Mouse (Mus musculus) MEL (cell line): ENCODE results near the gene Hif1an. TPM values are rescaled to one million over a fixed set of nuclear protein-coding genes. Genes with fewer than 3 reads are reported as not detected.

ENCODE experiments used
- DNase-seq: peaks from one replicate; pipeline ENCODE4 v3.0.0; 2011; ENCODE audit warnings: low read depth, low spot score
- H3K27ac ChIP-seq: 2 replicates; pipeline ENCODE4 v1.5.1; 2012; ENCODE audit warnings: low read depth, mild to moderate bottlenecking, control low read depth, low read length, moderate library complexity; ENCODE audit not compliant: control insufficient read depth
- H3K27me3 ChIP-seq, 2 experiments: fragments of 150-350 bp in 1 of 2; sonication (generic) in 1 of 2; 2 replicates each; pipeline ENCODE4 v1.6.1; 2012; ENCODE audit warnings: low read length in 2 of 2, mild to moderate bottlenecking in 2 of 2, improper control_type of control experiment in 1 of 2, moderate library complexity in 1 of 2; ENCODE audit not compliant: insufficient read depth in 2 of 2, control insufficient read depth in 1 of 2
- H3K36me3 ChIP-seq, 2 experiments: 2 replicates each; pipeline ENCODE4 v1.6.1; 2012 to 2014; ENCODE audit warnings: low read length in 2 of 2, improper control_type of control experiment in 1 of 2, inconsistent platforms in 1 of 2, mild to moderate bottlenecking in 1 of 2; ENCODE audit not compliant: insufficient read depth in 2 of 2, control insufficient read depth in 1 of 2
- H3K4me1 ChIP-seq, 2 experiments: fragments of 150-350 bp in 1 of 2; sonication (generic) in 1 of 2; 2 replicates each; pipeline ENCODE4 v1.6.1; 2012; ENCODE audit warnings: low read length in 2 of 2, improper control_type of control experiment in 1 of 2, mild to moderate bottlenecking in 1 of 2; ENCODE audit not compliant: insufficient read depth in 2 of 2, control insufficient read depth in 1 of 2
- H3K4me3 ChIP-seq, 2 experiments: fragments of 150-350 bp in 1 of 2; sonication (generic) in 1 of 2; 2 replicates each; pipeline ENCODE4 v1.5.1; 2012; ENCODE audit warnings: low read depth in 2 of 2, low read length in 2 of 2, mild to moderate bottlenecking in 2 of 2, moderate library complexity in 2 of 2, control low read depth in 1 of 2, improper control_type of control experiment in 1 of 2; ENCODE audit not compliant: control insufficient read depth in 1 of 2, insufficient read depth in 1 of 2
- H3K79me2 ChIP-seq: 2 replicates; pipeline ENCODE4 v1.6.1; 2012; ENCODE audit warnings: mild to moderate bottlenecking, low read length, moderate library complexity; ENCODE audit not compliant: control insufficient read depth, poor library complexity, insufficient read depth
- H3K9ac ChIP-seq: 2 replicates; pipeline ENCODE4 v1.6.1; 2012; ENCODE audit warnings: low read depth, mild to moderate bottlenecking, control low read depth, low read length, moderate library complexity; ENCODE audit not compliant: control insufficient read depth, poor library complexity, severe bottlenecking
- H3K9me3 ChIP-seq: fragments of 150-350 bp; sonication (generic); replicated peaks from 2 replicates; pipeline ENCODE4 v1.6.1; 2012; ENCODE audit warnings: mild to moderate bottlenecking, low read length, improper control_type of control experiment, moderate library complexity; ENCODE audit not compliant: insufficient read depth
- BHLHE40 ChIP-seq: IDR thresholded peaks from 2 replicates; pipeline ENCODE4 v1.6.1; 2012; ENCODE audit warnings: low read depth, mild to moderate bottlenecking, inconsistent platforms, low read length, improper control_type of control experiment, borderline replicate concordance
- CHD1 ChIP-seq: IDR thresholded peaks from 2 replicates; pipeline ENCODE4 v1.6.1; 2012; ENCODE audit warnings: low read depth, mild to moderate bottlenecking, inconsistent platforms, low read length, improper control_type of control experiment
- CHD2 ChIP-seq: IDR thresholded peaks from 2 replicates; pipeline ENCODE4 v1.6.1; 2011; ENCODE audit warnings: low read length, improper control_type of control experiment
- CTCF ChIP-seq, 3 experiments: IDR thresholded peaks in 2 of 3; conservative IDR thresholded peaks in 1 of 3; 2 replicates each; pipeline ENCODE4 v1.5.1; 2011 to 2012; ENCODE audit warnings: low read length in 3 of 3, low read depth in 2 of 3, mild to moderate bottlenecking in 2 of 3, improper control_type of control experiment in 1 of 3, inconsistent platforms in 1 of 3, mixed read lengths in 1 of 3, moderate library complexity in 1 of 3; ENCODE audit not compliant: control insufficient read depth in 1 of 3, insufficient read depth in 1 of 3, poor library complexity in 1 of 3, severe bottlenecking in 1 of 3
- ELF1 ChIP-seq: IDR thresholded peaks from 2 replicates; pipeline ENCODE4 v1.6.1; 2014; ENCODE audit warnings: low read depth, mild to moderate bottlenecking, inconsistent platforms, low read length, improper control_type of control experiment, moderate library complexity
- EP300 ChIP-seq, 2 experiments: IDR thresholded peaks; 2 replicates each; pipeline ENCODE4 v1.6.1; 2011; ENCODE audit warnings: improper control_type of control experiment in 2 of 2, low read length in 2 of 2, low read depth in 1 of 2, mild to moderate bottlenecking in 1 of 2
- ETS1 ChIP-seq: IDR thresholded peaks from 2 replicates; pipeline ENCODE4 v1.6.1; 2012; ENCODE audit warnings: low read depth, mild to moderate bottlenecking, inconsistent platforms, low read length, improper control_type of control experiment, moderate library complexity
- GABPA ChIP-seq: IDR thresholded peaks from 2 replicates; pipeline ENCODE4 v1.6.1; 2012; ENCODE audit warnings: low read depth, mild to moderate bottlenecking, inconsistent platforms, low read length, improper control_type of control experiment, moderate library complexity
- GATA1 ChIP-seq: IDR thresholded peaks from 2 replicates; pipeline ENCODE4 v1.6.1; 2011; ENCODE audit warnings: low read depth, low read length, improper control_type of control experiment
- JUND ChIP-seq: IDR thresholded peaks from 2 replicates; pipeline ENCODE4 v1.6.1; 2011; ENCODE audit warnings: low read depth, mild to moderate bottlenecking, improper control_type of control experiment, low read length
- KAT2A ChIP-seq: conservative IDR thresholded peaks from 2 replicates; pipeline ENCODE4 v1.6.1; 2012; ENCODE audit warnings: low read depth, low read length, improper control_type of control experiment, inconsistent platforms
- MAFK ChIP-seq: IDR thresholded peaks from 2 replicates; pipeline ENCODE4 v1.6.1; 2011; ENCODE audit warnings: low read depth, mild to moderate bottlenecking, low read length, improper control_type of control experiment, borderline replicate concordance
- MAX ChIP-seq: IDR thresholded peaks from 2 replicates; pipeline ENCODE4 v1.6.1; 2011; ENCODE audit warnings: low read length, improper control_type of control experiment
- MAZ ChIP-seq: IDR thresholded peaks from 2 replicates; pipeline ENCODE4 v1.6.1; 2012; ENCODE audit warnings: low read depth, mild to moderate bottlenecking, inconsistent platforms, low read length, improper control_type of control experiment
- MEF2A ChIP-seq: IDR thresholded peaks from 2 replicates; pipeline ENCODE4 v1.6.1; 2014; ENCODE audit warnings: low read depth, mild to moderate bottlenecking, inconsistent platforms, low read length, improper control_type of control experiment; ENCODE audit not compliant: poor library complexity, insufficient replicate concordance, severe bottlenecking; ENCODE audit errors: extremely low read depth
- MXI1 ChIP-seq: IDR thresholded peaks from 2 replicates; pipeline ENCODE4 v1.6.1; 2011; ENCODE audit warnings: mild to moderate bottlenecking, low read depth, low read length, improper control_type of control experiment
- MYB ChIP-seq: IDR thresholded peaks from 2 replicates; pipeline ENCODE4 v1.6.1; 2011; ENCODE audit warnings: mild to moderate bottlenecking, low read depth, low read length, improper control_type of control experiment
- MYC ChIP-seq: IDR thresholded peaks from 2 replicates; pipeline ENCODE4 v1.6.1; 2011; ENCODE audit warnings: low read depth, mild to moderate bottlenecking, low read length, improper control_type of control experiment, moderate library complexity
- NELFE ChIP-seq: IDR thresholded peaks from 2 replicates; pipeline ENCODE4 v1.6.1; 2011; ENCODE audit warnings: low read depth, low read length, improper control_type of control experiment
- NRF1 ChIP-seq: IDR thresholded peaks from 2 replicates; pipeline ENCODE4 v1.6.1; 2014; ENCODE audit warnings: low read depth, mild to moderate bottlenecking, inconsistent platforms, low read length, improper control_type of control experiment, moderate library complexity; ENCODE audit not compliant: poor library complexity, insufficient read depth, severe bottlenecking
- POLR2A ChIP-seq, 2 experiments: IDR thresholded peaks; 2 replicates each; pipeline ENCODE4 v1.6.1; 2011 to 2012; ENCODE audit warnings: low read length in 2 of 2, mild to moderate bottlenecking in 2 of 2, control low read depth in 1 of 2, improper control_type of control experiment in 1 of 2, low read depth in 1 of 2, moderate library complexity in 1 of 2; ENCODE audit not compliant: control insufficient read depth in 1 of 2, insufficient read depth in 1 of 2, poor library complexity in 1 of 2
- POLR2AphosphoS2 ChIP-seq: IDR thresholded peaks from 2 replicates; pipeline ENCODE4 v1.6.1; 2011; ENCODE audit warnings: low read length, improper control_type of control experiment
- POLR2AphosphoS5 ChIP-seq: IDR thresholded peaks from 2 replicates; pipeline ENCODE4 v1.6.1; 2012; ENCODE audit warnings: low read depth, borderline replicate concordance, mild to moderate bottlenecking, inconsistent platforms, low read length, moderate library complexity, mixed read lengths
- RAD21 ChIP-seq: IDR thresholded peaks from 2 replicates; pipeline ENCODE4 v1.6.1; 2011; ENCODE audit warnings: mild to moderate bottlenecking, low read depth, low read length, improper control_type of control experiment
- RCOR1 ChIP-seq: IDR thresholded peaks from 2 replicates; pipeline ENCODE4 v1.6.1; 2012; ENCODE audit warnings: low read depth, mild to moderate bottlenecking, inconsistent platforms, low read length, improper control_type of control experiment
- SIN3A ChIP-seq: IDR thresholded peaks from 2 replicates; pipeline ENCODE4 v1.6.1; 2012; ENCODE audit warnings: low read length, improper control_type of control experiment, inconsistent platforms
- SMC3 ChIP-seq: IDR thresholded peaks from 2 replicates; pipeline ENCODE4 v1.6.1; 2011; ENCODE audit warnings: low read depth, low read length, improper control_type of control experiment
- TAL1 ChIP-seq: IDR thresholded peaks from 2 replicates; pipeline ENCODE4 v1.6.1; 2012; ENCODE audit warnings: mild to moderate bottlenecking, inconsistent platforms, low read length, moderate library complexity, mixed read lengths
- TBP ChIP-seq: IDR thresholded peaks from 2 replicates; pipeline ENCODE4 v1.8.0; 2011; ENCODE audit warnings: low read depth, low read length, improper control_type of control experiment
- UBTF ChIP-seq: IDR thresholded peaks from 2 replicates; pipeline ENCODE4 v1.6.1; 2012; ENCODE audit warnings: low read depth, mild to moderate bottlenecking, inconsistent platforms, low read length, improper control_type of control experiment, moderate library complexity, borderline replicate concordance; ENCODE audit not compliant: insufficient read depth
- USF1 ChIP-seq: IDR thresholded peaks from 2 replicates; pipeline ENCODE4 v1.6.1; 2014; ENCODE audit warnings: low read depth, mild to moderate bottlenecking, inconsistent platforms, low read length, improper control_type of control experiment, moderate library complexity
- USF2 ChIP-seq, 2 experiments: IDR thresholded peaks; 2 replicates each; pipeline ENCODE4 v1.6.1; 2011 to 2012; ENCODE audit warnings: improper control_type of control experiment in 2 of 2, low read length in 2 of 2, borderline replicate concordance in 1 of 2, inconsistent platforms in 1 of 2, low read depth in 1 of 2, mild to moderate bottlenecking in 1 of 2; ENCODE audit not compliant: insufficient read depth in 1 of 2
- ZC3H11A ChIP-seq: IDR thresholded peaks from 2 replicates; pipeline ENCODE4 v1.6.1; 2012; ENCODE audit warnings: low read depth, mild to moderate bottlenecking, inconsistent platforms, low read length, improper control_type of control experiment
- ZKSCAN1 ChIP-seq: IDR thresholded peaks from 2 replicates; pipeline ENCODE4 v1.6.1; 2012; ENCODE audit warnings: low read depth, mild to moderate bottlenecking, inconsistent platforms, low read length, improper control_type of control experiment, moderate library complexity
- ZMIZ1 ChIP-seq: IDR thresholded peaks from 2 replicates; pipeline ENCODE4 v1.6.1; 2012; ENCODE audit warnings: low read depth, mild to moderate bottlenecking, inconsistent platforms, low read length, improper control_type of control experiment, moderate library complexity
- ZNF384 ChIP-seq: IDR thresholded peaks from 2 replicates; pipeline ENCODE4 v1.6.1; 2012; ENCODE audit warnings: low read depth, mild to moderate bottlenecking, inconsistent platforms, low read length, improper control_type of control experiment
- polyA plus RNA-seq, 2 experiments: library from polyadenylated mRNA; stranded (reverse) in 1 of 2; unstranded in 1 of 2; fragments of >175 nt in 1 of 2; fragments of >200 nt in 1 of 2; gene quantifications; 2 replicates each; pipeline versions ENCODE4 v1.2.1 to v1.2.4; 2012; ENCODE audit warnings: low replicate concordance in 2 of 2, low read depth in 1 of 2; ENCODE audit not compliant: insufficient read length in 2 of 2, insufficient read depth in 1 of 2, missing spikeins in 1 of 2
- total RNA-seq: library from RNA; depleted of rRNA; stranded (reverse); fragments of 300-350 nt; gene quantifications from 2 replicates; pipeline ENCODE4 v1.2.3, GENCODE M21; 2012

Gene Hif1an
- total and polyA plus RNA-seq, 3 experiments = 16.9 to 54.5 (median 36.1) TPM

GRCm38 (mm10) chr19:44554861-44555590 is 7.6 kb upstream of the Hif1an start, which contains the start of gene Ndufb8:
TSS of gene Ndufb8 (minus strand) at chr19:44555440.
- H3K79me2 ChIP-seq = peaks cover 19% of the 10 kb centered on the region
- TF ChIP-seq CTCF (IDR thresholded peaks at IDR 0.05 in 2 of 3, conservative IDR thresholded peaks at IDR 0.05 in 1 of 3; ENCODE audit: control insufficient read depth in 1 of 3, insufficient read depth in 1 of 3, low read depth in 2 of 3, low read length in 3 of 3, poor library complexity in 1 of 3, severe bottlenecking in 1 of 3) = no peak
- TF ChIP-seq ZMIZ1 = peak; percentile 96
- peak in 1 of 2 experiments; percentile 9; a peak in 2 of 4 replicates for TF ChIP-seq EP300 (IDR thresholded peaks at IDR 0.05; ENCODE audit: low read depth in 1 of 2, low read length in 2 of 2)
- no peak for TF ChIP-seq MYC
- TF ChIP-seq NELFE = peak; percentile 99
- no peak; the same call in 1 of the 2 replicates for TF ChIP-seq MAZ
- TF ChIP-seq ELF1 = 0 out of 2 replicates have a peak, but pooled peaks have one; percentile 28
- TF ChIP-seq ZNF384 = no peak
- no peak for TF ChIP-seq CHD2
- peak; percentile 85; the same call in 1 of the 2 replicates for TF ChIP-seq CHD1
- TF ChIP-seq ZC3H11A = no peak
- TF ChIP-seq MAX = no peak; the same call in none of the 2 replicates
- TF ChIP-seq ETS1 = 0 out of 2 replicates have a peak, but pooled peaks have one; percentile 43
- no peak; the same call in 1 of the 2 replicates for TF ChIP-seq KAT2A
- no peak for TF ChIP-seq MYB
- no peak for TF ChIP-seq JUND
- TF ChIP-seq MEF2A = peak; percentile 18; the same call in 1 of the 2 replicates
- no peak for TF ChIP-seq USF2 (IDR thresholded peaks at IDR 0.05; ENCODE audit: borderline replicate concordance in 1 of 2, insufficient read depth in 1 of 2, low read depth in 1 of 2, low read length in 2 of 2)
- TF ChIP-seq BHLHE40 = no peak
- TF ChIP-seq POLR2AphosphoS2 = peak; percentile 93
- TF ChIP-seq RAD21 = no peak
- peak; percentile 97 to 98 for TF ChIP-seq POLR2A (IDR thresholded peaks at IDR 0.05; ENCODE audit: control insufficient read depth in 1 of 2, insufficient read depth in 1 of 2, low read depth in 1 of 2, low read length in 2 of 2, poor library complexity in 1 of 2)
- no peak for TF ChIP-seq TAL1
- no peak for TF ChIP-seq ZKSCAN1
- TF ChIP-seq GATA1 = 0 out of 2 replicates have a peak, but pooled peaks have one; percentile 1
- peak; percentile 91 for TF ChIP-seq NRF1
- no peak for TF ChIP-seq MAFK
- peak; percentile 81 for TF ChIP-seq SIN3A
- no peak for TF ChIP-seq GABPA
- no peak for TF ChIP-seq RCOR1
- TF ChIP-seq UBTF = no peak
- TF ChIP-seq POLR2AphosphoS5 = no peak
- peak; percentile 91 for TF ChIP-seq TBP
- TF ChIP-seq MXI1 = peak; percentile 68; the same call in 1 of the 2 replicates
- no peak for TF ChIP-seq SMC3
- no peak for TF ChIP-seq USF1

More at GRCm38 (mm10) chr19:44554861-44555590, 7.6 kb upstream of the Hif1an start, which contains the start of gene Ndufb8:
- H3K4me3 ChIP-seq = peak within 1 kb of the TSS; percentile 85 to 88
- DNase-seq = peak; percentile 98
- H3K9me3 ChIP-seq = no peaks in the 10 kb centered on the region
- H3K9ac ChIP-seq = peak within 1 kb of the TSS; percentile 83
- H3K27me3 ChIP-seq = no peaks in the 10 kb centered on the region
- peak within 1 kb of the TSS; percentile 77 for H3K27ac ChIP-seq
- H3K4me1 ChIP-seq = peaks cover 2 to 10% of the 10 kb centered on the region in 2 experiments; a peak in 2 of 4 replicates
- peaks cover 9 to 13% of the 10 kb centered on the region in 2 experiments for H3K36me3 ChIP-seq
